Mouse (Mus musculus): Measurements from ENCODE around the gene Chd4.

Chd4 gene

DNA sequence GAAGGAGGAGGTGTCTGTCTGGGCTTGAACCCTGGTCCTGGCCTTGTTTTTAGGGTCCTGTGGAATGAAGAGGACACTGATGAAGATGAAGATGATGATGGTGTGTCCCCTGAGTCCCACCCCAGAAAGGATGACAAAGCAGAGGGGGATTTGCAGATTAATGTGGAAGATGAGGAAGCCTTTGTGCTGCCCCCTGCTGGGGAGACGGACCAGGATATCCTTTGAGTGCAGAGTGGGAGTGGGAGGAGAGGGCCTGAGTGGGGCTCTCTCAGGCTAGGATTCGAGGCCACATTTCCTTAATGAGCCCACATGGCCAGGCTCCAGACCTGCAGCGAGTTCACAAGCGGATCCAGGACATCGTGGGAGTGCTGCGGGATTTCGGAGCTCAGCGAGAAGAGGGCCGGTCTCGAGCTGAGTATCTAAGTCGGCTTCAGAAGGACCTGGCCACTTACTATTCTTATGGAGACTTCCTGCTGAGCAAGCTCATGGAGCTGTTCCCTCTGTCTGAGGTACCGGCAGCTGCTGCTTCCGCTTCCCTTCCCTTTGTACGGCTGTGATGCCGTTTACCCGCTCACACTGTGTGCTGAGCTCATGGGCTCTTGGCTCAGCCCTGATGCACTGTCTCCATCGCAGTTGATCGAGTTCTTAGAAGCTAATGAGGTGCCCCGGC is 41.4 kb downstream of the Chd4 start:
- in situ Hi-C loops (cut with MboI; ENCODE audit: low sequenced_read_pairs): no loop called here

DNA sequence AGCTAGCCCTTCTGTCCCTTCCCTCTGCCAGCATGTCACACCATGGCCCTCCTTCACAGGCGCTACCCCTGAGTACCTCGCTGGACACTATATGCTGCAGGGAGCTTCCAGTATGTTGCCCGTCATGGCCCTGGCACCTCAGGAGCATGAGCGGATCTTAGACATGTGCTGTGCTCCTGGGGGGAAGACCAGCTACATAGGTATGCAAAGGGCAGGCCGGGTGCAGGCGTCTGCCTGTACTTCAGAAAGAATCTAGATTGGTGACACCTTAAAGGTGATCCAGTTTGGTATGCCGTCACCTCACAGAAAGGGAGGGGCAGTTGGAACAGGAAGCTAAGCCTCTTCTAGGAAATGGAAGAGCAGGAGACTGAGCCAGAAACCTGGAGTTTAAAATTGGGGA is 44.0 kb downstream of the Chd4 start:
- in situ Hi-C loops (cut with MboI; ENCODE audit: low sequenced_read_pairs): no loop called here

DNA sequence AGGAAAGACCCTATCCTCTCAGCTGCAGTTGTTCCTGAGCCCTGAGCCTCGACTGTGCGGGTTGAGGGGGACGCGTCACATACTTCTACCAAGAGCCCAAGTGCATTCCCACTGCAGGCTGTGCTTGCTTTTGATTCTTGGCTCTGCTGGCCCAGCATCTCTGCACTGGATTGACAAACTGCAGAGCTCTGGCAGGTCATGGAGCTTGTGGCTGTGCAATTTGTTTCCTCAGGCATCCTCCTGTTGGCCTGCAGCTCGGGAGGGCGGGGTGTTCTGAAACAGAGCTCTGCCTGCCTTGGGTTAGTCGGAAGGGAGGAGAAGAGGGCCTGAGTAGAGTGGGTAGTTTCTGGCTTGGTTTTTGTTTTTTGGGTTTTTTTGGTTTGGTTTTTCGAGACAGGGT is 46.7 kb downstream of the Chd4 start:
- in situ Hi-C loops (cut with MboI; ENCODE audit: low sequenced_read_pairs): no loop called here

DNA sequence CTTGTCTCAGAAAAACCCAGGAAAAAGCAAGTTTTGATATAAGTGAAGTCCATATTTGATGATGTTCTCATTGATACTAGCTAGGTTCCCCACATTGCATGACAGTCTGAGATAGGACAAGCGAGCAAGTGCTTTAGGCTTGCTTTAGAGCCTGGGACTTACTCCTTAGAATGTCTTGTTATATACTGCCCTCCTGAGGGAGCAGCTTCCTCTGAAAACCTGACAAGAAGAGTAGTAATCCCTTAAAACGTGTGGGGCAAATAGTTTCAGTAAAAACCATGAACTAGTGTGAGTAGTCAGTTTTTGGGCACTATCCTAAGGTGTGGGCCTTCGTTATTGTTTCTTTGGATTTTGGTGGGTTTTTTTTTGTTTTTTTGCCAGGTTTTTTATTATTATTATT is 47.3 kb downstream of the Chd4 start:
- in situ Hi-C loops (cut with MboI; ENCODE audit: low sequenced_read_pairs): no loop called here

DNA sequence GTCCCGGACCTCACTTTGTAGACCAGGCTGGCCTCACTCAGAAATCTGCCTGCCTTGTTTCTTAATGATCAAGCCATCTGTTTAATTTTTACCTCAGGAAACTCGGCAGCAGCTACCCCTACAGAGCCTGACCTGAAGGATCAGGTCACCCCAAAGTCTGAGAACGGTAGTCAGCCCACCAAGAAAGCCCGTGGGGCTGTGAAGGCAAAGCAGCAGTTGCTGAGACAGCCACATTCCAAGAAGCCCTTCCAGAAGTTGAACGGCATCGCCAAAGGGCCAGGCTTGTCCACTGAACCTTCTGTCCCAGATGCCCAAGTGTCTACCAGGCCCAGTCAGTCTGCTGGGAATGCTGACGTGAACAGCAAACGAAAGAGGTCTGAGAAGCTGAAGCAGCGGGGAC is 48.1 kb downstream of the Chd4 start:
- in situ Hi-C loops (cut with MboI; ENCODE audit: low sequenced_read_pairs): no loop called here

DNA sequence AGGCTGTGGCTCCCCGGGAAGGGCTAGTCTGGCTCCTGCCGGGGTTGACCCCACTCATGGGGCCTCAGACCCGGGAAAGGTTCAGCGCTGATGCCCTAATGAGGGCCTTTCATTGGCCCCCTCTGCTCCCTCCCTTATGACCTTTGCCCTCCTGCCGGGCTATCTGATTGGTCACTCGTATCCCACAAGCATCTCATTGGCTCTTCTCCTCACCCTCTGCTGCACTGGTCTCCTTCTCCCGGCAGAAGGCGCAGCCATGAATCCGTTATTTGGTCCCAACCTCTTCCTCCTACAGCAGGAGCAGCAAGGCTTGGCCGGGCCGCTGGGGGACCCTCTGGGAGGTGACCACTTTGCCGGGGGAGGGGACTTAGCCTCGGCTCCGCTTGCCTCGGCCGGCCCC is 49.2 kb downstream of the Chd4 start, which contains the start of gene Iffo1:
TSS of gene Iffo1 (plus strand) at position 241 of the 400 bp plus-strand sequence.
- in situ Hi-C loops (cut with MboI; ENCODE audit: low sequenced_read_pairs): no loop called here

DNA sequence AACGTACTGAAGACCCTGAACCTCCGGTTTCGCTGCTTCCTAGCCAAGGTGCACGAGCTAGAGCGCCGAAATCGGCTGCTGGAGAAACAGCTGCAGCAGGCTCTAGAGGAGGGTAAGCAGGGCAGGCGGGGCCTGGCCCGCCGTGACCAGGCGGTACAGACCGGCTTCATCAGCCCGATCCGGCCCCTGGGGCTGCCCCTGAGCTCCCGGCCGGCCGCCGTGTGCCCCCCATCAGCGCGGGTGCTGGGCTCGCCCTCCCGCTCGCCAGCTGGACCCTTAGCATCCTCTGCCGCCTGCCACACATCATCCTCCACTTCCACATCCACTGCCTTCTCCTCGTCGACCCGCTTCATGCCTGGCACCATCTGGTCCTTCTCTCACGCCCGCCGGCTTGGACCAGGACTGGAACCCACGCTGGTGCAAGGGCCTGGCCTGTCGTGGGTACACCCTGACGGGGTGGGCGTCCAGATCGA is 49.7 kb downstream of the Chd4 start:
- in situ Hi-C loops (cut with MboI; ENCODE audit: low sequenced_read_pairs): no loop called here

DNA sequence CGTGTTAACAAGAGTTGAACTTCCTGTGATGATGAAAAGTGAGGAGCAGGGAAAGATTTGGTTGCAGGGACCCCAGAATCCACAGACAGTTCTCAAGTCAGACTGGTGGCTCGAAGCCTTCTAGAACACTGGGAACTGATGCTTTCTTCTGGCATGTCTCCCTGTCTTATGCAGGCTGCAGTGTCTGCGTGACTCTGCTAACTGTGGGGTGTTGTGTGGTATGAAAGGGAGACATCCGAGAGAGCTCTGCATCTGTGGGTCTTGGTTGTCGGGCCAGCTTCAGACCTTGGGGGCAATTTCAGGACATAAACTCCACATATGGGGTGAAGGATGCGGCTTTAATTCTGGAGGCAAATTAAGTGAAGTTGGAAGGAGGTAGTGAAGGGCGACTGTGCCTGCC is 50.4 kb downstream of the Chd4 start:
- in situ Hi-C loops (cut with MboI; ENCODE audit: low sequenced_read_pairs): no loop called here

DNA sequence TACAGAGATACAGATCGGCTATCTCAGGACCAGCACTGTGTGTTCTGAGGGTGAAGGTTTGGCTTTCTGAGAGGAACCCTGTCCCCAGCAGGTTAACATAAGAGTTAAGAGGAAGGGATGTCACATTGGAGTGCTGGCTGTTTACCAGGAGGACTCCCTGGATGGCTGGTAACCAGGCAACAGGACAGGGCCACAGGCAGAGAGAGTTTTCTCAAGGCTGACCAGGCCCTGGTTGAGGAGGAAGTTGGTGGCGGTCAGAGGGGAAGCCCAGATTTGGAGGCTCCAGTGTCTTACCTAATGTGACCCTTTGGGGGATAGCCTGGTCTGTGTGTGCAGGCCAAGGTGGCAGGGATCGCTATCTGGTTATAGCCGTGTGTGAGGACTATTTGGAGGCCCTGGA is 51.0 kb downstream of the Chd4 start:
- in situ Hi-C loops (cut with MboI; ENCODE audit: low sequenced_read_pairs): no loop called here

DNA sequence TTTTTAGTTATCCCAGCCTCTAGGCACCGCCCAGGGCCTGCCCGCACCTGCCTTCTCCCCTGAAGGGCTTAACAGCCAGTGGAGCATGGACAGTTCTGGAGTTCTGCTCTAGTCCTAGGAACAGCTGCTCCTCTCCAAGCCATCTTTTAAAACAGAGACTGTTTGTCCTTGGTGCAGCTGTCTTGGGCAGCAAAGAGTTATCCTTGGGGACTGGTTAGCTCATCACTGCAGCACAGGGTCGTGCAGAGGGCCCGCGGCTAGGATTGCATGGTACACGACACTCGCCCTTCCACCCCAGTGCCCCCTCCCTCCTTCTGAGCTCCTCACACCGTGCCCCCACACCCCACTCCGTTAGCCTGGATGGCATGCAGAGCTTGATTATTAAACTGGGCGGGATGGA is 51.5 kb downstream of the Chd4 start:
- in situ Hi-C loops (cut with MboI; ENCODE audit: low sequenced_read_pairs): no loop called here

DNA sequence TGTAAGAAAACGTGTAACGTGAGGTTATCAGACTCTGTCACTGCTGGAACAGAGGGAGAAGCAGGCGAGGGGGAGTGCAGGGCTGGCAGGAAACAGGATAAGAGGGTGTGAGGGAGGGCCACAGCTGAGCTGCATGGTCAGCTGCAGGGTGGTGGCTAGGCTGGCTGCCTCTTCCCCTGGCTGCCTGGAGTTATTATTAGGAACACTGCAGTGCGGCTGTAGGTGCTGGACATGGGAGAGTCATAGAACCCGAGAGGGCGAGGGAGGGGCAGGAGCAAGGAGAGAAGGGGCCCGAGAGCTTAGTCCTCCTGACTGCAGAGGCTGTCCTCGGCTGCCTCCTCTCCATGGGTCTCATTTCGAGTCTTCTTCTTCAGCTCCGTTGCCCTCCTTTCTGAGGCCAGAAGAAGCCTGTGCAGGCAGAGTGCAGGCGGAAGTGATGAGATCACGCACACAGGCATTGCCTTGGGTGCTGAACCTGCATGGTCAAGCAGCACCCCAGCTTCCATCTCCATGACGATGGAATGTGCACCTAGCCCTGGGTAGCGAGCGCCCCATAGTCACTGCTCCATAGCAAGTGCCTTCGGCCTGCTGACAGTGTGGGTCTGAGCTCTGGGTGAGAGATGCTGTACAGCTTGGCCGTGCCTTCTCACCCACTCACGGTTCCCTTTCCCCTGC is 52.6 kb downstream of the Chd4 start:
- in situ Hi-C loops (cut with MboI; ENCODE audit: low sequenced_read_pairs): no loop called here

DNA sequence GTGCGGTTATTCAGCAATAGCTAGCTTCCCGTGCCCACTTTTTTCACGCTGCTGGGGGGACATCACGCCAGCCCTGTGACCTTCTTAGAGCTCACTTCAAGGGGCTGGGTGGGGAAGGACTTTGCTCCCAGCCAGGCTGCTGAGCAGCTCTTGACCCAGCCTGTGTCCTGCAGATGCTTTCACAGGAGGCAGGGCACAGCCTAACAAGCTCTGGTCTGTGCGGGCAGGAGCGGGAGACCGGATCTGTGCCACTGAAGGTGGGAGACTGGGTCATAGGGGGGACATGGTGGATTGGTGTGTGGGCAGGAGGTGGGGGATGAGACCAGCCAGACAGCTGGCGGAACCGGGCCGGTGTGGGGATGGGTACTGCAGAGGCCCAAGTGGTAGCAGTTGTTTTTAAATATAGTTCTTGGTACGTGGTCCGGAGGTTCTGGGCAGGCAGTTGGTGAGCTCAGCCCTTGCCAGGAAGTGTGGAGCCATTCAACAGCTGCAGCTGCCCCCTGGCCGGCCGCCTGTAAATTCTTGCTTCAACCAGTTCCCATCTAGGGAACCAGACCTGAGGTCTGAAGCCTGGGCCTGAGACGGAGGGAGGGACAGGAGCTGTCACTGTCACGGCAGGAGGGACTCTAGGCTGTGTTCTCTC is 53.3 kb downstream of the Chd4 start:
- in situ Hi-C loops (cut with MboI; ENCODE audit: low sequenced_read_pairs): no loop called here

DNA sequence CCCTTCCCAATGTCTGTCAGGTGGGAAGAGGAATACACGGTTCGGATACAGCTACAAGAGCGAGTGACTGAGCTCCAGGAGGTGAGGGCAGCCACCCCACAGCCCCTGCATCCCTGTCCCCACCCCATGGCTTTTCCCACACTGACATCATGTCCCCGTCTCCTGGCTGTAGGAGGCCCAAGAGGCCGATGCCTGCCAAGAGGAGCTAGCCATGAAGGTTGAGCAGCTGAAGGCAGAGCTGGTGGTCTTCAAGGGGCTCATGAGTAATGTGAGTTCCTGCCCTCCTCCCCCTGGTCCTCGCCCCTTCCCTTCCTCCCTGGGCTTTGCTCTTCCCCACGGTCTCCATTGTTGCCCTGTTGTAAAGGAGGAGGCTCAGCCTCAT is 53.8 kb downstream of the Chd4 start:
- in situ Hi-C loops (cut with MboI; ENCODE audit: low sequenced_read_pairs): no loop called here

DNA sequence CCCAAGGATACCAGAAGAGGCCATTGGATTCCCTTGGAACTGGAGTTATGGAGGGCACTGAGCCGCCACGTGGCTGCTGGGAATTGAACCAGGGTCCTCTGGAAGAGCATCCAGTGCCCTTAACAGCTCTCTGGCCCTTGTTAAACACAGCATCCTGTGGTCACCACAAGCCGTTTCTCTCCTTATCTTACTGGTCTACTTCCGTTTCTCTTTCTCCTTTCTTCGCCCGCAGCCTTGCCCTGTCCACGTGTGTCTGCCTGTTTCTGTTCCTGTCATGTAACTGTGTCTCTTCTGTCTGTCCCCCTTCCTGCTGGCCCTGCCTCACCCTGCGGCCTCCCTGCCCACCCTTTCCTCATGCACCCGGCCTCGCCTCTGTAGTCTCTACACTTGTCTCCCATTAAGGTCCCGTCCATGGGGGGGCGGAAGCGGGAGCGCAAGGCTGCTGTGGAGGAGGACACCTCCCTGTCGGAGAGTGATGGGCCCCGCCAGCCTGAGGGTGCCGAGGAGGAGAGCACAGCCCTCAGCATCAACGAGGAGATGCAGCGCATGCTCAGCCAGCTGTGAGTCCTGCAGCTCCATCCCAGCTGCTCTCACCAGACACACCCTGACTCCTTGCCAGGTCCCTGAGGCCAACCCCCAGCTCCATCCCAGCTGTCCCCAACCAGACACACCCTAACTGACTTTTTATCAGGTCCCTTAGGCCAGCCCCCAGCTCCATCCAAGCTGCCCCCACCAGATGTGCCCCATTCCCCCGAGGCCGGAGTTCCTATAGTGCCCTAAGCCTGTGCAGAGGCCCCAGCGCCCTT is 56.6 kb downstream of the Chd4 start:
- in situ Hi-C loops (cut with MboI; ENCODE audit: low sequenced_read_pairs): loop anchor here (10.0 kb wide), 1 partner anchor 122 kb away; no protein-coding TSS in a partner anchor

DNA sequence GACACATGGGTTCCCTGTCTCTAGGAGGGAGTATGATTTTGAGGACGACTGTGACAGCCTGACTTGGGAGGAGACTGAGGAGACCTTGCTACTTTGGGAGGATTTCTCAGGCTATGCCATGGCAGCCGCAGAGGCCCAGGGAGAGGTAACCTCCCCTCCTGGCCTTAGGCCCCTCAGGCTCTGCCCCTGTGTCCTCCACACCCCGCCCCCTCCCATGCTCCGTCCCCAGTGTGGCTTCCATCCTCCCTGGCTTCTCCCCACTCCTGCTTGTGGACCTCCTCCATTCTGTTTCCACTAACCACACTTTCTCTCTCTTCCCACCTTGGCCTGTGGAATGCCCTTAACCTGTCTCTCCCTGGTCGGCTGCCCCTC is 57.2 kb downstream of the Chd4 start:
- in situ Hi-C loops (cut with MboI; ENCODE audit: low sequenced_read_pairs): loop anchor here (10.0 kb wide), 1 partner anchor 122 kb away; no protein-coding TSS in a partner anchor

DNA sequence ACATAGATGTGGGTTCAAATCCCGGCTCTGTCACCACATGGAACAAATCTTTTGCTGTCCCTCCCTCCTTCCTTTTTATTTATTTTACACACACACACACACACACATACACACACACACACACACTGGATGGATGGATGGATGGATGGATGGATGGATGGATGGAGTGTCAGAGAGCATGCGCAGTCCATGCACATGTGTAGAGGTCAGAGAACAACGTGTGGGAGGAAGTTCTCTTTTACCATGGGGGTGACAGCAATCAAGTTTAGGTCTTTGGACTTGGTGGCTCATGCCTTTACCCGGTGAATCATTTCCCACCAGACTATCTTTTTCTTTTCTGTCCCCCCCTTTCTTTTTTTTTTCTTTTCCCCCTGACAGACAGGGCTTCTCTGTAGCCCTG is 57.9 kb downstream of the Chd4 start:
- in situ Hi-C loops (cut with MboI; ENCODE audit: low sequenced_read_pairs): loop anchor here (10.0 kb wide), 1 partner anchor 121 kb away; no protein-coding TSS in a partner anchor

DNA sequence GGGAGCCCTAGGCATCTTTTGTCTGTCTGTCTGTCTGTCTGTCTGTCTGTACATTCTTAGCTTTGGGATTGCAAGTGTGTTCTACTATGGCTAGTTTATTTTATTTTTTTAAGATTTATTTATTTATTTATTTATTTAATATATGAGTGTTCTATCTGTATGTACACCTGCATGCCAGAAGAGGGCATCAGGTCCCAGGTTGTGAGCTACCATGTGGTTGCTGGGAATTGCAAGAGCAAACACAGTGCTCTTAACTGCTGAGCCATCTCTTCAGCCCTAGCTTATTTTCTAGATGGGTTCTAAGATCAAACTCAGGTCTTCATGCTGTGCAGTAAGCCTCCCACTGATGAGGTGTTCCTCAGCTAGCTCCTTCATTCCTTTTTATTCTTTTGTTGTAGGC is 58.8 kb downstream of the Chd4 start:
- in situ Hi-C loops (cut with MboI; ENCODE audit: low sequenced_read_pairs): loop anchor here (10.0 kb wide), 1 partner anchor 120 kb away; no protein-coding TSS in a partner anchor

DNA sequence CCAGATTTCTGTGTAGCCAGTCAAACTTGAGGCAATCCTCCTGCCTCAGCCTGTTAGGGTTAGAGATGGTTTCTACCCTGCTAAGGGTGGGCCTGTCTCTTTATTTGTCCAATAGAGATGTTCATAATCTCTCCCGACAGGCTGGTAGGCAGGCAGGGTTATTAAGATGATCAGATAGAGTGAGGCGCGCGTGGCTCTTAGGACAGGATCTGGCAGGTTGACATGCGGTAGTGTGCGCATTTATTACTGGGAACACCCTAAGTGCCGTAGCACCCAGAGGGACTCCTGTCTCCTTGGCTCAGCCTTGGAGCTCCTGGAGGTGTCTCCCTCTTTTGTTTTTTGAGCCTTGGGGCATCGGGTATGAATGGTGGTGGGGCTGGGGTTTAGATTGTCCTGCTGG is 59.5 kb downstream of the Chd4 start:
- in situ Hi-C loops (cut with MboI; ENCODE audit: low sequenced_read_pairs): loop anchor here (10.0 kb wide), 1 partner anchor 120 kb away; no protein-coding TSS in a partner anchor

DNA sequence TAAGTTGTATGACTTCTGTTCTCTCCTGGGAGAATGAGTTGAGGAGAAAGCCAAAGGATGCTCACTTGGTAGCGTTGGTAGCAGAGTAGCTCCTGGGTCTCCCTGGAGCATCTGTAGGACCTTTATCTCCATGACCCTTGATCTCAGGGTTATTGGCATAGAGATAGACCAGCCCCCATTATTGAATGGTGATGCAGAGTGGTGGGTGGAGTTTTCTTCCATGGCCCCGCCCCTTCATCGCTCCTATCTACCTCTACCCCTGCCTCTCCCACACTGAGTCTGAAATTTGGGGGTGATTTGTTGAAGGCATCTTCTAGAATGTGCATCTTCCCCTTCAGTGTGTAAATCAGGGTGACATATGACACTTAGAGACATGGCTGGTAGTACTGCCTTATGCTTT is 60.7 kb downstream of the Chd4 start:
- in situ Hi-C loops (cut with MboI; ENCODE audit: low sequenced_read_pairs): loop anchor here (10.0 kb wide), 1 partner anchor 118 kb away; no protein-coding TSS in a partner anchor

DNA sequence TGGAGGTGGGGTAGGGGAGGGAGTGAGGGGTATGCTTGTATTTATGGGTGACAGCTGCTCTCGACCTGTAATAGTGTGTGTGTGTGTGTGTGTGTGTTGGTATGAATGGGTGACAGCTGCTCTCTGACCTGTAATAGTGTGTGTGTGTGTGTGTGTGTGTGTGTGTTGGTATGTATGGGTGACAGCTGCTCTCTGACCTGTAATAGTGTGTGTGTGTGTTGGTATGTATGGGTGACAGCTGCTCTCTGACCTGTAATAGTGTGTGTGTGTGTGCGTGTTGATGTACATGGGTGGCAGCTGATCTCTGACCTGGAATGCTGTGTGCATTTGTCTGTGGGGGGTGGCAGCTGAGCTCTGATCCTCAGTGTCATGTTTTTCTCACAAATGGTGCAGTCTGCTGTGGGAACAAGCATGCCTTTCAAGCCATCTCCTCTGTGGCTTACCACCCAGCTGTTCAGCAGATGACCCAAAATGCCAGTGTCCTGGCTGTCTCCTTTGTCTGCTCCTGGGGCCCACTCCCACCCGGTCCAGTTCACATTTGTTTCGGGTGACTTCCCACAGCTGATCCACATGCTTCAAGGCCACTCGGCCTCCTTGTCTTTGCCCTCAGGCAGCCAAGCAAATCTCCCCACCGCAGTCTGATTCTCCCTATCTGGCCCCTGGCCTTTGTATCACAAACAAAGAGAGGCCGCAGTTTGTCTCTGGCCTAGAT is 61.3 kb downstream of the Chd4 start:
- in situ Hi-C loops (cut with MboI; ENCODE audit: low sequenced_read_pairs): loop anchor here (10.0 kb wide), 1 partner anchor 118 kb away; no protein-coding TSS in a partner anchor

Measured in CH12F3 (cell line).